Mouse (Mus musculus) heart, adult 2 months (tissue): ENCODE measurements around the gene Zfp622.
A peak's percentile ranks its signal among the peaks of the same experiment; 100 is the strongest.

Experiments used
- CTCF ChIP-seq: fragments of 200-600 bp; IDR thresholded peaks from 2 replicates; pipeline ENCODE4 v1.8.1; 2022; ENCODE audit warnings: antibody characterized with exemption, mild to moderate bottlenecking, moderate library complexity
- EP300 ChIP-seq: fragments of 200-500 bp; IDR thresholded peaks from 2 replicates; pipeline ENCODE4 v1.6.1; 2011; ENCODE audit warnings: low read depth, low read length, control low read depth; ENCODE audit not compliant: insufficient read depth
- POLR2A ChIP-seq: fragments of 200-500 bp; IDR thresholded peaks from 2 replicates; pipeline ENCODE4 v1.6.1; 2011; ENCODE audit warnings: mild to moderate bottlenecking, low read depth, low read length, control low read depth; ENCODE audit not compliant: insufficient read depth

DNA sequence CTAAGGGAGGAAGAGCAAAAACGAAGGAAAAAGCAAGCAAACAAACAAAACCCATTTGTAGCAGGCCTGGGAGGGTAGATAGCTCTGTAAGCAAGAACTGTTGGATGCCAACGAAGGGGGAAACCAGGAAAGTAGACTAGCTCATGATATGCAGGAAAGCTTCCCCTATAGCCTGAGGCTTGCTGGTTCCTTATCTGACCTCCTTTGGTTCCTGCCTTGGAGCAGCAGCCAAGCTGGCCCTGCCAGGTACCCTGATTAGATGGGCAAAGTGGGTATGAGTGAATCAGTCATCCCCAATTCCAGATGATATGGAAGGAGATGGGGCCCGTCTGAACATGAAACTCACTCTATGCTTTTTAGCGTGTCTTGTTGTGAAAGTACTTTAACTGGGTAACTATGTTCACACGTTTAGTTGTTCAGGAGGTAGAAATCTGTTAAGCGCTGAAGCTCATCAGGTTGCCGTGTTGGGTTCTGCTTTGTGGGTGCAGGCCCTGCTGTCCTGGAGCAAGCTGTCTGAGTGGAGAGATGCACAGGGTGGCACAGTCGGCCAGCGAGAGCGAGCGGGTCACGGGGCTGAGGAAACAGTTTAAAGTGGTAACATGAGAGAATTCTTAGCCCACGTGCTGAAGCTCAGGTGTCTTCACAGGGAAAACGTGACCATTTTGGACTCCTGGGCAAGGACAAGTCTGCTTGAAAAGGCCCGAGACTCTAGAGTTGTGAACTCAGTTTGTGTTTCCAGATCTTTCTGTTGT lies 40.6 kb upstream of the Zfp622 start:
- TF ChIP-seq CTCF = no peak
- 0 out of 2 replicates have a peak, but pooled peaks have one; percentile 53 for TF ChIP-seq EP300
- peak; percentile 53; the same call in 1 of the 2 replicates for TF ChIP-seq POLR2A
